10 mouse cellular contexts compared by ENCODE assay signal in genomic region chr2:181931918-181932605, GRCm38 (mm10). TPM values are rescaled to one million over a fixed set of nuclear protein-coding genes. Genes with fewer than 3 reads are reported as not detected.
A peak's percentile ranks its signal among the peaks of the same experiment; 100 is the strongest.
DNase-seq lines count a peak whose midpoint lies in the region; ATAC-seq lines count a peak whose summit lies in the region.
"Had no signal": no experiment of that assay in that cellular context is flagged by ENCODE, and none has a peak within 500 bp of the region (broad histone marks: within the 10 kb centered on the region; RNA-seq: fewer than 3 reads in every experiment).

No protein-coding gene starts in this region.

- H3K36me3 ChIP-seq in limb, embryonic 11.5 days (ENCODE audit: control insufficient read depth, insufficient read depth, low read length), result no peaks in the 10 kb centered on the region
- H3K36me3 ChIP-seq in limb, embryonic 10.5 days, result no peaks in the 10 kb centered on the region

- H3K4me3 ChIP-seq in limb, embryonic 11.5 days (ENCODE audit: low read depth, low read length), result no peak overlapping the region
- H3K4me3 ChIP-seq in limb, embryonic 10.5 days, result no peak overlapping the region

- H3K4me2 ChIP-seq in limb, embryonic 11.5 days (ENCODE audit: low read depth, severe bottlenecking), result no peak overlapping the region

- H3K9ac ChIP-seq in limb, embryonic 11.5 days (ENCODE audit: low read length), result no peak overlapping the region

- no peak for ATAC-seq in limb, embryonic 11.5 days (ENCODE audit: insufficient number of reproducible peaks, low FRiP score, low TSS enrichment, low read depth)

- no peaks in the 10 kb centered on the region for H3K27me3 ChIP-seq in limb, embryonic 11.5 days (ENCODE audit: control insufficient read depth, insufficient read depth, low read length)
- H3K27me3 ChIP-seq in limb, embryonic 10.5 days (ENCODE audit: low read depth, poor library complexity, severe bottlenecking), result no peaks in the 10 kb centered on the region

- WGBS in limb, embryonic 11.5 days, result 84% methylated on average over 2 of the region's 2 CpGs
- WGBS in limb, embryonic 10.5 days, result 88% methylated on average over 2 of the region's 2 CpGs

- intact Hi-C loops in heart, postnatal 36 days (cut with DNase I), result no loop called here

- no peaks in the 10 kb centered on the region for H3K9me3 ChIP-seq in limb, embryonic 11.5 days (ENCODE audit: control insufficient read depth, low read length)
- H3K9me3 ChIP-seq in limb, embryonic 10.5 days (replicated peaks), result no peaks in the 10 kb centered on the region

- H3K27ac ChIP-seq in limb, embryonic 11.5 days (replicated peaks; ENCODE audit: low read depth, low read length), result no peak overlapping the region
- H3K27ac ChIP-seq in limb, embryonic 10.5 days, result no peak overlapping the region

- DNase-seq in limb, embryonic 11.5 days (ENCODE audit: low spot score), result peak; percentile 28
- DNase-seq in limb, embryonic 10.5 days (ENCODE audit: low spot score), result no peak
- DNase-seq in MEL-GATA-1-ER (ENCODE audit: extremely low read depth, low read depth), result peak; percentile 100
- DNase-seq in c-Kit-positive CD71-positive TER-119-negative erythroid progenitor cells, embryonic 14.5 days (ENCODE audit: low read depth), result peak; percentile 97
- peak; percentile 16 for DNase-seq in retina, adult 2 months (ENCODE audit: low read depth, low spot score)
- no peak for DNase-seq in adrenal gland, postnatal 4 days (ENCODE audit: low spot score in 2 of 2)
- DNase-seq in heart, postnatal 36 days, result no peak
- DNase-seq in layer of hippocampus, adult 8-10 months (ENCODE audit: low spot score in 2 of 2), result no peak
- DNase-seq: cerebellum, adult 9-11 months; gastrocnemius, postnatal 25 days had no signal

- H3K4me1 ChIP-seq in limb, embryonic 11.5 days (ENCODE audit: control insufficient read depth, insufficient read depth, low read length), result no peaks in the 10 kb centered on the region
- H3K4me1 ChIP-seq in limb, embryonic 10.5 days, result no peaks in the 10 kb centered on the region

RNA-seq across cellular contexts. Expression of gene Gm14496, which starts 58.9 kb away (rescaled TPM):
- not detected in 2 replicates for polyA plus RNA-seq in limb, embryonic 11.5 days (2014; fragmentation: Nextera tagmentation; extraction: Ambion mirVana)
- not detected in 2 replicates for polyA plus RNA-seq in limb, embryonic 10.5 days (2016; fragmentation: Nextera tagmentation; extraction: Ambion mirVana)
- not detected for total RNA-seq in adrenal gland, postnatal 4 days (2021)
- not detected for total RNA-seq in heart, postnatal 36 days (2021)
- not detected for total RNA-seq in layer of hippocampus, adult 8-10 months (2022)
- total RNA-seq: gastrocnemius, postnatal 25 days had no signal

Comparison
In these comparisons a context has a peak if more than half of its experiments do, and no peak if none do; other contexts are left out.
1. DNase-seq: peak in limb, embryonic 11.5 days (single experiment), MEL-GATA-1-ER (single experiment), c-Kit-positive CD71-positive TER-119-negative erythroid progenitor cells, embryonic 14.5 days (single experiment) and retina, adult 2 months (single experiment); none in limb, embryonic 10.5 days (single experiment), adrenal gland, postnatal 4 days (0 of 2), heart, postnatal 36 days (0 of 2) and layer of hippocampus, adult 8-10 months (0 of 2).